Mouse (Mus musculus) granulocyte monocyte progenitor cell, adult 5-6 weeks (primary cell): Measurements from ENCODE around the gene Numb. TPM values are rescaled to one million over a fixed set of nuclear protein-coding genes. Genes with fewer than 3 reads are reported as not detected.

ENCODE experiments used
- ATAC-seq: replicated peaks from 2 replicates; pipeline ENCODE4 v1.8.0; 2016; ENCODE audit warnings: mild to moderate bottlenecking, moderate TSS enrichment, inconsistent platforms; ENCODE audit not compliant: poor library complexity, severe bottlenecking
- total RNA-seq, 2 experiments: library from RNA; stranded (forward) in 1 of 2; stranded (reverse) in 1 of 2; fragments of 200-712, 200-1000 nt in 1 of 2; fragments of >200 nt in 1 of 2; fragmentation: Nextera tagmentation in 1 of 2; gene quantifications; 2 replicates each; pipeline ENCODE4 v1.2.3; 2014 to 2017

The Numb gene
- total RNA-seq, 2 experiments from 2014 or later = 14.2 to 20.4 TPM

DNA sequence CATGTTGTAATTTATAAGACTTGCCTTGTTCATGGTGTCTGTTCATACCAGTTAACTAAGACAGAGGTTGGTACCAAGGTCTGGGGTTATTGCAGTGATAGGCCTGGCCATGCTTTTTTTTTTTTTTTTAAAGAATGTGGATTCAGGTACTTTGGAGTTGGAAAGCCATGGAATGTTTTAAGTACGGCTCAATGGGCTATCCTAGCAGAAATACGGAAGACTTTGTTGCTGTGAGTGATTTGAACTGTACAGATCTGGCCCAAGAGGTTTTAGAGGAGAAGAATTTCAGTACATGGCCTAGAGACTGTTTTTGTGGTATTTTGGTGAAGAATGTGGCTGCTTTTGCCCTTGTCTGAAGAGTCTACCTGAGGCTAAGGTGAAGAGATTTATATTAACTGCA lies 63.7 kb downstream of the Numb start:
- no peak for ATAC-seq

DNA sequence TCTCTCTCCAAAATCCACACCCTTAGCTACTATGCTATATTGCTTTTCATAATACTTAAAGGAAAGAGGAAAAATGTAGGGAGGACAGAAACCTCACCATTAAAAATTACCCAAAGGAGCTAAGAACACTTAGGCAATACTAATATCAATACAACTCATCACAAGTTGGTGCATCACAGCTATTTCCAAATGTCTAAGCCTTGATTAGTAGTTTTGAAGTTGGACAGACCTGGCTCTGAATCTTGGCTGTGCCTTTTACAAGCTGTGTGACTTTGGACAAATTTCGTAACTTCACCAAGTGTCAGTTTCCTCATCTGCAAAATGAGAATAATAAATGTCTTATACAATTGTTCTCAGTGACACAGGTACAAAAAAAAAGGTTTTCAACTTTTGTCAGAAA lies 66.5 kb downstream of the Numb start:
- ATAC-seq = peak; percentile 64

DNA sequence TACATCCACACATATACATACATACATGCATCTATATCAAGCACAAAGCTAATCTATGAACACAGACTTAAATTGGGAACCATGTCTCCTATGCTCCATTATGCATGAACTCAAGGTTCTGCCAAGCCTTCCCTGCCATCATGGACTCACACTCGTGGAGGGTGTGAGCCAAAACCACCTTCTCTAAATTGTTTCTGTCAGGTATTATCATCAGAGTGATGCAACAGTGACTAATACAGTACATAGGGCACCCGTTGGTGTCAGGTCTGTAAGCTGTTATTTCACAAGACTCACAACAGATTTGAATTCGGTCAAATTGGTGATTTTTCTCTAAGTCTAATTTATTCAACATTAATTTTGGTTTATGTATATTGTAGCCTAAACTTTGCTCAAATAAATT lies 67.5 kb downstream of the Numb start:
- peak; percentile 72 for ATAC-seq

DNA sequence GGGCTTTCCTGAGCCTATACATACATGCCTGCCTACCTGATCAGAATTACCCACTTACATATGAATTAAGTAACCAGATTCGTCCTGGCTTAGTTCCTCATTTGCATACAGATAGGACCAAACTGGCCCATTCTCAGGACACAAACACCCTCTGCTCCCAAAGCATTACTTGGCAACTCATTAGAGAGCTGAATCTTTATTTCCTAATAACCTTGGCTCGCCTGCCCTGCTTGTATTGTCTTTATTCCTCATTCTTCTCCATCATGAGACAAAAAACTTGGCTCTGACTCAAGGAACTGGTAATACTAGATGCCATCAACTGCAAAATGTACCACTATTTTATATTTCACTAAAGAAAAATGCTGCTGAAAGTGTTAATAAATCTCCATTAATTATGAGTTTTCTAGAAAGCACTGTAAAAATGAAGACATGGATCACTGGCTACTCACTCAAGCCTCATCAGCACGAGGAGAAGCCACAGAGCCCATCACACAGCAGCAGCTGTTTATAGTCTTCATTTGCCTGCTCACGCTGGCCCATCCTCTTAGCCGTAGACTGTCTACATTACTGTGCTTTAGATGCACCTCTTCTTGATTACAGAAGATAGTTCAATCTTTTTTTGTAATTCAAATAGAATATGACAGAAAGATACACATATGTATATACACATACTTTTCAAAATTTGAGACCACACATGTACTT lies 69.1 kb downstream of the Numb start:
- no peak for ATAC-seq

DNA sequence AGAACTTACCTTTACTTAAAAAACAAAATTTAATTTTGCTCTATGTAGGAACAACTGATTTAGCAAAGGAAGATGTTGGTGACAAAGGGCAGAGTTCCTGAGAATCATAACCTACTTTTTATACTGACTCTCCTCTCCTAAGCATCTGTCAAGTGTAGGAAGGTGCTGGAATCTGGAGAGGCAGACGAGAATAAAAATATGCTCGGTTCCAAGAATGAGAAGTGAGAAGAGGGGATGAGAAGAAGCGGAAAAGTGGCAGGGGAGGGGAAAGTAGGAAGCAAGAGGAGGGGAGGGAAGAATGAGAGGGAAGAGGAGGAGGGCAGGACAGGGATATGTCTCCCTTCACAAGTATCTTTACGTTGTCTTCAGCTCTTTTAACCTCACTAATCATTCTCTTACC lies 71.4 kb downstream of the Numb start:
- no peak for ATAC-seq

DNA sequence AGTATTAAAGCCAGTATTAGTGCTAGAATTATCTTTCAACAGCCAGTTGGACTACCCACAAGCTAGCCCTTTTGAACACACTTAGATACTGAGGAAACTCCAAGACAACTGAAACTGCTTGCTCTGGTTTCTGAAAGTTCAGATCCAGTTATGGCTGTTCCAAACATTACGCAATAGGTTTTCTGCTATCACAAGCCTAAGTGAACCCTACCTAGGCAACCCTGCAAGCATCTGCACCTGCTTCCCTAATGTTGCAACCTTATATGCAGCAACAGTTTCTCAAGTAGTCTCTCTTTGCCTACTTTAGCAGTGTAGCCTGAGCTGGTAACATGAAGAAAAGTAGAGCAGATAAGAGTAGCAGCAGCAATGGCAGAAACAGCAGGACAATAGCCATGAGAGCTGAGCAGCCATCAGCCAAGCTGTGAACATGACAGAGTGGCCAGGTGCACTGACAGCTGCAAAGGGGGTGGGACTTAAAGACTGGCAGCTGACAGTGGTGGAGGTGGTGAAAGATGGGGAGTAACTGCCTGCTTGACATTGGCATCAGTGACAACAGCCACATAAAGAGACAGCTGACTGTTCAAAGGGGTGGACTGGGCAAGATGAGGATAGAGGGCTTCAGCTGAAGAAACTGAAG lies 73.0 kb downstream of the Numb start:
- ATAC-seq = peak; percentile 90

DNA sequence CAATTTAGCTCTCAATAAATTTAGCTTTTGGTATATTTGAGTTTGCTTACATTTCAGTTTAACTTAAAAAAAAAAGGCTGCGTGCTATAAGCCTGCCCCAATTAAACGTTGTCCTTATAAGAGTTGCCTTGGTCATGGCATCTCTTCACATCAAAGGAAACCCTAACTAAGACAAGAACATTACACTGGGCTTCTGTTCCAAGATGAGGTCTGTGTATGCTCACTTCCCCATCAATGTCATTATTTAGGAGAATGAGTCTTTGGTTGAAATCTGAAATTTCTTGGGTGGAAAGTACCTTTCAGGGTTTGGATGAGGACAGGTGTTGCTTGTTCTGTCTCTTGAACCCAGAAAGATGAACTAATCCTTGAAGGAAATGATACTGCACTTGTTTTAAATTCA lies 73.9 kb downstream of the Numb start:
- ATAC-seq = no peak

DNA sequence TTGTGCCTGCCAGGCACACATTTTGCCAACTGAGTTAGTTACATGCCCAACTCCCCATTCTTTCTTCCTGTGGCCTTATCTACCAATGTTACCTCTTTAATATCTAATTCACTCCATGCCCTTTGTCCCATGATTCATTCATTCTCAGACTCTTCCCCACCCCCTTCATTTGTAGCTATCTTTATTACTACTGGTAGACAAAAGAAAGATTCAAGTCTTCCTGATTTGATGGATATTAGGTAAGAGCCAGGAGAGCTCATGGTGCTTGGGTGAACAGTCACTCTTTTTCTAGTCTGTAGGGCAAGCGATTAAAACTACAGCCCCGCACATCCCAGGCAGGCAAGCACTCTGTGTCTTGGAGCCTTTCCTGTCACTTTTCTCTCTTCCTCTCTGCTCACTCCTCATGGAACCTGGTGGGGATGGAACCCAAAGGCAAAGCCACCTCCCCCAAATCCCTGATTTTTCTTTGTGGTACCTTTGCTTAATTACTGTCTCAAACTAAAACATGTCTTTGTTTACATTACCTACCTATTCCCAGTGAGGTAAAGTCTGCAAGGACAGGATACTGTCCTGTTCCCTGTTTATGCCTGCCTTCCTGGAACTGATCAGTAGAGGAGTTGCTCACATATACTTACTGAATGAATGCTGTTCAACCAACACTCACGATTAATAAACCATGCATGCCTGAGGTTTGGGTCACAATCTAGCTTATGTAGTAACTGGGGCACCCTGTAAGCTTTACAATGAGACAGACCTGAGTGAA lies 78.9 kb downstream of the Numb start:
- no peak for ATAC-seq

DNA sequence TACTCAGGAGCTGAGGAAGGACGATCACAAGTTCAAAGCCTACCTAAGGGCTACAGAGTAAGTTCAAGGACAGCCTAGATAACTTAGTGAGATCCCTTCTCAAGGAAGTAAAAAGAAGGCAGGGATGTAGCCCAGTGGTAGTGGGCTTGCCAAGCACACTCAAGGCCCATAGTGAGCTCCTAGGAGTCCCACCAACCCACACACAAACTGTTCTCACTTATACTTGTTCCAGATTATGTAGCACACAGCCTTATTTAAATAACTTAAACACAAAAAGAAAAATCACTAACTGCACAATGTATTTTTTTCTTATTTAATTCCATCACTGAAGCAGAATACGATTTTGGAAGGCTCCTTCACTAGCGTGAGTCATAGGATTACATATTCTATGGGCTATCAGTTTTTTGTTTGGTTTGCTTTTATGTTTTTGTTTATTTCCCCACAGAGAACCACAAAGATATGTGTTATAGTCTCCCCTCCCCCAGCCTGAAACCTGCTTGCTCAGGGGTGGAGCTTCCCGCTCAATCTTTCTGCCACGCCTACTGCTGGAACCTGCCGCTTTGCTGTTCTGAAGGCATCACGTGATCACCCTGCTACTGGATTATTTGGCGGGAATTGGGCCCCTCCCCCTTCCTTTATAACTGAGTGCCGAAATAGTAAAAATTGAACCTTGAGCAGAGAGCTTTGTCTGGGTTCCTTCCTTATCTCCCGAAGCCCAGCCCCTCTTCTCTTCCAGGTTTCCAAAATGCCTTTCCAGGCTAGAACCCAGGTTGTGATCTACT lies 80.1 kb downstream of the Numb start:
- no peak for ATAC-seq

DNA sequence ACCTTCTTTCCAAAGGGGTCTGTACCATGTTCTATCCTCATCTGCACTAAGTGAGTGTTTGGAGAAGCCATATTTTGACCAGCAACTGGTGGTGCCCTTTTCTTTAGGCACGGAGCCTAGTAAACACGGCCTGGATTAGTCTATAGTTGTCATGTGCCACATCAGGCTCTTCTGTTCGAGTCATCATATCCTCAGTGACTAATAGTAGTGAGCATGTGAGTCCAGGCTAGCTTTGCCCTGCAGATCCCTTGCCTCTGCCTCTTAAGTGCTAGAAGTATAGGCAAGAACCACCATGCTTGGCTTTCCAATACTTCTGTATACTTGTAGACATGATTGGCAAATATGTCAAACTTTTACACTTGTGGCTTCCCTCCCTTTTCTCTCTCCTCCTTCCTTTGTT lies 87.8 kb downstream of the Numb start:
- no peak for ATAC-seq

DNA sequence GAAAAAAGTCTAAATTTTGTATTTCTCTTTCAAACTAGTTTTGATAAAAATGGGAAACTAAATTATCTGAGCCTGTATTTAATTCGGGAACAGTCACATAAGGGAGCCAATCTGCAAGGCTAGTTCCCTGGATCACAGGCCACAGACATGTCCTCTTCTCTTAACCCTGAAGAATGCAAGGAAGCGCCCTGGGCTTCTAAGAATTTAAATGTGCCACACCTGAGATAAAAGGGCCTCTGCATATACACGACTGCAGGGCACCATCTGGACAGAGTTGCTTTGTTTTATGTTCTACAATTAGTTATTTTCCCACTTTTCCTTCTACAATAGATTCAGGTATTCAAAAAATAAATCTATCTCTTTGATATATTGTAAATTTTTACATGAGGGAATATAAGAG lies 91.3 kb downstream of the Numb start:
- ATAC-seq = no peak

DNA sequence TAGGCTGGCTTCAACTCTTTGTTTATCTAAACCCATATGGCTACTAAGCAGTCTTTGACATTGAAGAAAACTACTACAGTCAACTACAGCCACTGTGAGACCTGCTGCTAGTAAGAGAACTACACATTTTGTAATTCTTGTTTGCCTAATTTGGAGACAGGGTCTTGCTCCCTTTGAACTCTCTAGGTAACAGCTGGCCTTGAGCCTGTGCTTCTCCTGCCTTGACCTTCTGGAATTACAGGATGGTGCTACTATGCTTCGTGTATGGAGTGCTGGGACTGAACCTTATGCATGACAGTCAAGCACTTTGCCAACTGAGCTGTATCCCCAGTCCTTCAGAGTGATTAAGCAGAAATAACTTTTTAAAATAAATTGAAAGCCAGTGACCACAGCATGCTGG lies 105.1 kb downstream of the Numb start:
- no peak for ATAC-seq

DNA sequence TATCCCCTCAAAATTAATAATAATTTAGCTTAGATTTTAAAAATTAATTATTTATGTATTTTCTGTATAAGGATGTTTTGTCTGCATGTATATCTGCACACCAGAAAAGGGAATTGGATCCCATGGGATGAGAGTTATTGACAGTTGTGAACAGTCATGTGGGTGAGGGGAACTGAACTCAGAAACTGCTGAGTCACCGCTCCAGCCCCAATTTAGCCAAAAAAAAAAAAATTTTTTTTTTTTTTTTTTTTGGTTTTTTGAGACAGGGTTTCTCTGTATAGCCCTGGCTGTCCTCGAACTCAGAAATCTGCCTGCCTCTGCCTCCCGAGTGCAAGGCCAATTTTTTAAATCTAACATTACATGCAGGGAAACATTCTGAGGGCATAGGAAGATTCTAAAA lies 109.8 kb downstream of the Numb start:
- ATAC-seq = no peak

DNA sequence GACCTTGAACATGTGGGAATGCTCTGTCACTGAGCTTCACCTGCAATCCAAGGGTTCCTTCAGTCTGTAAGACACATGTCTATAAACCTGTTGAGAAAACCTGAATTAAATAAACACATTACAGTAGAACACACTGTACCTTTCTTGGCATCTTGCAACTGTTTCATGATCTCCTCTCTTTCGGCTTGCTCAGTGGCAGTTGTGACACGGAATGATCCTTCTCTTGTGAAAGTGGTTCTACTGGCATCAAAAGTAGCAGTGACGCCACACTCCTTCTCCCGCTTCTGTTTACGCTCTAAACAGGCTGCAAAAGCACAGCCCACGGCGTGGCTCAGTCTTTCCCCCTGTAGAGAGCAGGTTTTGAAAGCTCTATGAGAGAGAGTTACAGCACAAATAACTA lies 118.1 kb downstream of the Numb start:
- ATAC-seq = no peak

DNA sequence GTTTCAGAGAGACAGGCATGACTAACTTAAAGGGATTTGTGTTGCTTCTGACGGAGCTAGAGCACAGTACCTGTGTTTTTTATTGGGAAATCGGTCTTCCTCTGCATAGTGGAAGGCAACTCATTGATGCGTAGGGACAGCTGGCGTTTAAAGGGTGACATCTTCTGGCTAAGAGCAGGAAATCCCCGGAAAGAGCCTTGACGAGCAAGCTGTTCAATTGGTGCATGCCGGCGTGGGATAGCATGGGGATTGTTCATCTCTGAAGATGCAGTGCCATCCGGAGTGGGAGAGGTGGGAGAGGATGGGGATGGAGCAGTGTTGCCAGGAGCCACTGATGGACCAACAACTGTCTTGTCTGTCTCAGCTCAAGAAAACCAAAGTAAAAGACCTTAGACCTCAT lies 120.8 kb downstream of the Numb start:
- ATAC-seq = no peak

DNA sequence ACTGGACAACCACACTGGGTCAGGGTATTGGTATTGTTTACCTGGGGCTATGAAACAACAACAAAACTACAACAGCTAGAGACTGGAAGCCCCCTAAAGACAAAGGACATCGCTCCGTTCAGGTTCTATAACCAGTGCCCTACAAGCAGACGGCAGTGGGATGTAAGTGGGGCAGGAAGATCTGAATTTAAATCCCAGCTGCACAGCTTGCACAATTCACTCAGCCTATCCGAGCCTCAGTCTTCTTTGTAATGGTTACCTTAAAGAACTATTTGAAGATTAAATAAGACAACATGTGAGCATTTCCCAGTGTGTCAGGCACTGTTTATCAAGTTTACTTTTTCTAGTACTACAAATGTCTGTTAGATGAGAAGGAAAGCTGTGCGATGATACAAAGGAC lies 123.4 kb downstream of the Numb start:
- ATAC-seq = no peak

DNA sequence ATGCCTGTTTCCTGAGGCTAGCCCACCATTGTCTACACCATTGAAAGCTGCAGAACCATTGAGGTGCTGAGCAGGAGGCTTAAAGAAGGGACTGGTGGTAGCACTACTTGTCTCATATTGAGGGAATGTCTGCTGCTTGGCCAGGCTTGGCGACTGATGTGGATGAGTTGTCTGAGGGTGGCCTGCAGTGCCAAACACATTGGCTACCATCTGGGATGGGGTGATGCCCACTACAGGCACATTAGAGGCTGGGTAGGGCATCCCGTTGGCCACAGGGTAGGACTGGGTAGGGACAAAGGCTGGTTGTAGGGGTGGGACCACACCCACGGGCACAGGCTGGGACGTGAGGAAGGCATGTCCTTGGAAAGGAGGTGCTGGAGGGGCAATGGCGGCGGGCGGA lies 126.1 kb downstream of the Numb start:
- ATAC-seq = no peak

DNA sequence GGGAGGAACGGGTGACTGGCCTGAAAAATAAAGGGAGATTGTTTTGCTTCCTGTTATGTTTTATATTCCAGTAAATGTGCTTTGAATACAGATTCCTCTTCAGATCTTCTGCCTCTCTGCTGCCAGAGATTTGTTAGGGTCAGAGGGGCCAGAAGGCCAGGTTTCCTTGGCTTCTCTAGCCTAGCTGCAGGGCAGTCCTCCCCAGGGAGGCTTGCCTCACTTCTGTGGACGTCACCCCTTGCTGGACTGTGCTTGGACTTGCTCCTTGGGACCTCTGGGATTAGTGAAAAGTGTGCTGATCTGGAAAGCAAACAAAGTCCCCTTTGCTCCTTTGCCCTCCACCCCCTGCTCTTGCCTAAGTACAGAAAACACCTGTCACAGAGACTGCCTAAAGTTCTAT lies 126.7 kb downstream of the Numb start:
- ATAC-seq = no peak

DNA sequence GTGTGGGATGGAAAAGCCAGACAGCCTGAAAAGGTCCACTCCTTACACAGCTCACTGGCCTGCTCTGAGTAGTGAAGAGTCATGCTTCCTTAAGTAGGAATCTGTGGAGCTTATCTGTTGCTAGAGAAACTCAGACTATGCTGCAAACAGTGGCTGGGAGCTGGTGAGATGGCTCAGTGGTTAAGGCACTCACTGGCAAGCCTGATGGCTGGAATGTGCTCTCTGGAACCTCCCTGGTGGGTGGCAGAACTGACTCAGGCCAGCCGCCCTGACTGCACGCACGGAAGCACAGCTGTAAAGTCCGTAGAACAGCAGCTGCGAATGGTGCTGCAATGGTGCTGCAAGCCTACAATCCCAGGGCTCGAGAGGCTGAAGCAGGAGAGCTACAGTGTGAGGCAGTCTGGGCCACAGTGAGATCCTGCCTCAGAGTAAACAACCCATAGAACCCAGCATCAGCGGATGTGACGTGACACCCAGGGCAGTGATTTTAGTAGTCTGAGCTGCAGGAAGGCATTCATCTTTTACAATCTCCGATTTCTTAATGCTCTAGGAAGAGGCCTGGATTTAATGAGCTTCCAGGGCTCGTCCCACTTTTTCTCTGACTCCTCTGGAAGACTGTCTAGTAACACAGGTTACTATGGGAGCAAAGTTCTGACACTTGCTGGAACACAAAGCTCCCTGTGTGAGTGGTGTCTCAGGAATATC lies 128.9 kb downstream of the Numb start:
- no peak for ATAC-seq

DNA sequence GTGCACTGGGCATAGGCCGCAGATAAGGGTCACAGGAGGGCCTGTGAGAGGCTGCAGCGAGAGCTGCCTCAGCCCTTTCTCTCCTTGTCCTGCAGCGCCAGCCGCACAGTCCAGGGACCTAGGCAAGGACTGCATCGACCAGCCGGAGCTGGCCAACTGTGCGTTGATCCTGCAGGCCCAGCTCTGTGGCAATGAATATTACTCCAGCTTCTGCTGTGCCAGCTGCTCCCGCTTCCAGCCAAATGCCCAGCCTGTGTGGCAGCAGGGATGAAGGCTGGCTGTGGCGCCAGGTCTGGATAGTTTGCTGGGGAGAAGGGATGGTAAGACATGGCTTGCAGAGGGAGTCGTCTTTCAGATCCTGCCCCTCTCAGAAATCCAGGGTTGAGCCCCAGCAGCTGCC lies 130.0 kb downstream of the Numb start:
- no peak for ATAC-seq
